Mouse (Mus musculus) intestine, embryonic 14.5 days (tissue): Measurements from ENCODE around the gene G0s2. TPM values are rescaled to one million over a fixed set of nuclear protein-coding genes. Genes with fewer than 3 reads are reported as not detected.

Experiments used
- ATAC-seq: fragments of 200-750 bp; cut with Nextera tagmentation; replicated peaks from 2 replicates; pipeline ENCODE4 v1.8.0; 2017; ENCODE audit warnings: low read depth, moderate number of reproducible peaks, moderate TSS enrichment, moderate library complexity; ENCODE audit not compliant: low FRiP score, low TSS enrichment
- DNase-seq: peaks from one replicate; pipeline ENCODE4 v3.0.0-alpha.2; 2018; ENCODE audit warnings: low spot score
- H3K27ac ChIP-seq: fragments of 300-500 bp; sonication (generic); 2 replicates; pipeline ENCODE4 v1.5.1; 2014; ENCODE audit warnings: low read depth, mild to moderate bottlenecking, control low read depth
- H3K27me3 ChIP-seq: fragments of 300-500 bp; sonication (generic); replicated peaks from 2 replicates; pipeline ENCODE4 v1.6.1; 2014; ENCODE audit warnings: low read length, control low read depth; ENCODE audit not compliant: control insufficient read depth, insufficient read depth
- H3K36me3 ChIP-seq: fragments of 300-500 bp; sonication (generic); 2 replicates; pipeline ENCODE4 v1.6.1; 2014; ENCODE audit warnings: low read length, control low read depth; ENCODE audit not compliant: control insufficient read depth, insufficient read depth
- H3K4me1 ChIP-seq: fragments of 300-500 bp; sonication (generic); replicated peaks from 2 replicates; pipeline ENCODE4 v1.6.1; 2014; ENCODE audit warnings: low read length, control low read depth, mixed read lengths; ENCODE audit not compliant: control insufficient read depth, insufficient read depth
- H3K4me2 ChIP-seq: fragments of 300-500 bp; sonication (generic); 2 replicates; pipeline ENCODE4 v1.6.1; 2014; ENCODE audit warnings: low read length
- H3K4me3 ChIP-seq: fragments of 300-500 bp; sonication (generic); 2 replicates; pipeline ENCODE4 v1.5.1; 2014; ENCODE audit warnings: low read depth, low read length, control low read depth, mixed read lengths
- H3K9ac ChIP-seq: fragments of 300-500 bp; sonication (generic); 2 replicates; pipeline ENCODE4 v1.6.1; 2014; ENCODE audit warnings: mild to moderate bottlenecking, low read length
- H3K9me3 ChIP-seq: fragments of 300-500 bp; sonication (generic); 2 replicates; pipeline ENCODE4 v1.6.1; 2016; ENCODE audit warnings: low read length, control low read depth; ENCODE audit not compliant: control insufficient read depth
- WGBS: fragments of 180-500 bp; shearing (Covaris S2); extraction: QIAGEN DNeasy Blood & Tissue Kit; methylation state at CpG from one replicate; pipeline ENCODE4 v1.1.7; 2014; 5-methylcytosine and 5-hydroxymethylcytosine counted together
- polyA plus RNA-seq: library from polyadenylated mRNA; unstranded; fragments of >200 nt; fragmentation: Nextera tagmentation; extraction: Ambion mirVana; gene quantifications from 2 replicates; pipeline ENCODE4 v1.2.1, GENCODE M21; 2014

G0s2 gene
- polyA plus RNA-seq, 1 experiment from 2014 or later, result 24.3 TPM

DNA sequence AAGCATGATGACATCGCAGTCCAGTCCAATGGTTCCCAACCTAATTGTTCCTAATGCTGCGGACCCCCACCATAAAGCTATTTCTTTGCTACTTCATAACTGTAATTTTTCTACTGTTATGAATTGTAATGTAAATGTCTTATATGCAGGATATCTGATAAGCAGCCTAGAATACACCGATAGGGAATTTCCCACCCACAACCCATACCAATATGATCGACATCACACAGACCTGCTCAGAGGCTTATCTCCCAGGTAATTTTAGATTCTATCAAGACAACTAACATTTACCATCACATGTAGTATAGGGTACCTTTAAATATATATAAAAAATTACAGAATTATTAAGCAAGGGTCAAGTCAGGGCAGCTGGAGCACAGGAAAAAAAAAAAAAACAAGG is 46.9 kb downstream of the G0s2 start:
- no peaks in the 10 kb centered on the region for H3K27me3 ChIP-seq
- 88% methylated on average over 4 of the region's 4 CpGs for WGBS
- ATAC-seq, result no peak

DNA sequence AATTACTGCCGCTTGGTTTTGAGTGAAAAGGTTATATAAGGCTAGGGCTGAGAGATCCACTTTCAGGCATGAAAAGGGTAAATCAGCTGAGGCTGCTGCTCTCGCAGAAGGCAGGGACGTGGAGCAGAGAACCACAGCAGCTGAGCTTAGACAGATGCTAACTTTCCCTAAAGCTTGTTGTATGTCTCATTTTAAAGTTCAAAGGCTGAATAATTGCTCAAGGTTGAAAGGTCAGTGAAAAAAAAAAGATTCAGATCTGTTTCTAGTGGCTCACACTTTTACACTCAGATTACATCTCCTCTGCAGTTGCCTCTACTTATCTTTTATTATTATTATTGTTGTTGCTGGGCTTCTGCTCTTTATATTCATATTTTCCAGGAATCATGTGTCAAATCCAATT is 47.5 kb downstream of the G0s2 start:
- Histone ChIP-seq H3K4me3 (no peak overlapping the region), H3K9ac (no peak overlapping the region), H3K4me2 (no peak overlapping the region), H3K27me3 (no peaks in the 10 kb centered on the region), H3K9me3 (no peaks in the 10 kb centered on the region), H3K27ac (no peak overlapping the region), H3K4me1 (peaks cover 9% of the 10 kb centered on the region; the same call in 1 of the 2 replicates), H3K36me3 (no peaks in the 10 kb centered on the region)
- 28% methylated on average over 3 of the region's 3 CpGs for WGBS
- DNase-seq (no peak), ATAC-seq (no peak)

More for the DNA sequence above, 46.9 kb downstream of the G0s2 start:
- Histone ChIP-seq H3K9me3 (no peaks in the 10 kb centered on the region), H3K4me2 (no peak overlapping the region), H3K36me3 (no peaks in the 10 kb centered on the region), H3K4me3 (no peak overlapping the region), H3K27ac (no peak overlapping the region), H3K9ac (no peak overlapping the region), H3K4me1 (peaks cover 13% of the 10 kb centered on the region; the same call in 1 of the 2 replicates)
- DNase-seq, result no peak

Other genes with a start within 250 kb of the G0s2 start
- 3.3 and 4.2 TPM in 2 replicates for gene Syt14, start 237.4 kb downstream of the G0s2 start, polyA plus RNA-seq
- gene Diexf, start 142.9 kb downstream of the G0s2 start, polyA plus RNA-seq, result 11.2 and 12.1 TPM in 2 replicates
- 69.1 and 71.5 TPM in 2 replicates for gene Irf6, start 120.1 kb downstream of the G0s2 start, polyA plus RNA-seq
- gene A130010J15Rik, start 105.2 kb downstream of the G0s2 start, polyA plus RNA-seq, result 15.6 and 17.1 TPM in 2 replicates
- gene Traf3ip3, start 71.5 kb downstream of the G0s2 start, polyA plus RNA-seq, result 3.5 and 3.8 TPM in 2 replicates
- gene Lamb3, start 65.5 kb downstream of the G0s2 start, polyA plus RNA-seq, result 3.4 and 4.0 TPM in 2 replicates
- gene Hsd11b1, start 9.1 kb downstream of the G0s2 start, polyA plus RNA-seq, result 0.36 and 0.87 TPM in 2 replicates
- gene Camk1g, start 97.1 kb upstream of the G0s2 start, polyA plus RNA-seq, result 9.5 and 10.7 TPM in 2 replicates